Mouse (Mus musculus): ENCODE results near the gene Dpp9.

The Dpp9 gene

DNA sequence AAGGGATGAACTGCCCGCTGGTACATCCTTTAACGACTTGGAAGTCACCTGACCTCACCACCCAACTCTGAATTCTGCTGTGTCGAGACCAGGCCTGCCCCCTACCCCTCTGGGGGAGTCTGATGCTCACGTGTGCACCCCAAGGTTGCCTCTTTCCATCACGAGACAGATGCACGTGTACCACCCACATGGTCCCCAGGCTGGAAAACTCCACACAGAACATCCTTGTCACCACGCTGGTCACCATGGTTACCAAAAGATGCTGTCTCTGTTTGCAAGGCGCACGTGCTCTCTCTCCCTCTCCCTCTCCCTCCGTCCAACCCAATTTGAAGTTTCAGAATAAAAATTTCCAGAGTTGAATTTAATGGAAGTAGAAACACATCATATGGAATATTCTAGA lies 11.2 kb upstream of the Dpp9 start:
- DNase-seq (ENCODE audit: low read depth): no peak

DNA sequence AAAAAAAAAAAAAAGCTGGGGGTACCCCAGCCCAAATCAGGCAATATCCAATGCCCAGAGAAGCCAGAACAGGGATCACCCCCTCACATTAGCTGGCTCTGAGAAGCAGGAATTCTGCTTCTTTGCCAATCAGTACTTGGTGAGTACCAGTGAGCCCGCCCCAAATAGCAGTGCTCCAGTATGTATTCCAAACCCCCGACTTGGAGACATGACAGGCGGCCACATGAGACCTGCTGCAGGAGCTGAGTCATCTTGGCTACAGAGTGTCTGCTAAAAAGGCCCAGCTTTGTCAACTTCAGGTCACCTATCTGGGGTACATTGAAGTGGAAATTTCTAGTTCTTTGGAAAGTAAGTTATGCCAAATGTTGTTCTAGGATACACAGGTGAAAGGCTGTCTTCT lies 7.9 kb upstream of the Dpp9 start:
- DNase-seq (ENCODE audit: low read depth): no peak

DNA sequence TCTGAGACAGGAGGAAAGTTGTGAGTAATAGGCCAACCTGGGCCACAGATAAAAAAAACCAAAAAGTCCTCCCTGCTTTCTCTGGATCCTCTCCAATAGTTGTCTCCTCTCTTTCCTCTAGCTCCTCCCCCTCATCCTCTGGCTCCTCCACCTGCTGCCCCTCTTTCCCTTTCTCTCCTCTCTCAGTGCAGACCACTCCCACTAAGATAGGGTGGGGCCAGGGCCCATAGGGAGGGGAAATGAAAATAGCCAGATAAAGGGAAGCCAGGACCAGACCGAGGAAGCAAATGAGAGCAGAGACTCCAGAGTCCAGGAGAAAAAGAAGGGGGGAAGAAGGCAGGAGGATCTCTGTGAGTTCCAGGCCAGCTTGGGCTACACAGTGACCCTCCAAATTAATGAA lies 6.2 kb upstream of the Dpp9 start:
- no peak for DNase-seq (ENCODE audit: low read depth)

DNA sequence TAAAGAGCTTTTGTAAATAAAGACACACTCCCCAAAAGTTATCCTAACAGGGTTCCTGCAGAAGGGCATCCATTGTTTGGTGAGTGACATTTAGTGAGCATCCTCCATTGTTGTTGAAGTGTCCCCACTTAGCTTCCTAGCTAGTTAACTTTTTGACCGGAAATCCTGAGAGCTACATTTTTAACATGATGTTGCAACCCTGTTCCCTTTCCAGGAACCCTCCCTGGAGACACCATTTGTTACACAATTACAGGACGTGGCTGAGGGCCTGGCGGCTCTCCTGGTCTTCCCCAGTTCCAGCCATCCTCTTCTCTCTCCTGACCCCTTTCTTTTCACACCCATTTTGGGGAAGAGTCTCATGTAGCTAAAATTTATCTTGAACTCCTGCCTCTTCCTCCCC lies 1.1 kb upstream of the Dpp9 start:
- DNase-seq (ENCODE audit: low read depth): no peak

DNA sequence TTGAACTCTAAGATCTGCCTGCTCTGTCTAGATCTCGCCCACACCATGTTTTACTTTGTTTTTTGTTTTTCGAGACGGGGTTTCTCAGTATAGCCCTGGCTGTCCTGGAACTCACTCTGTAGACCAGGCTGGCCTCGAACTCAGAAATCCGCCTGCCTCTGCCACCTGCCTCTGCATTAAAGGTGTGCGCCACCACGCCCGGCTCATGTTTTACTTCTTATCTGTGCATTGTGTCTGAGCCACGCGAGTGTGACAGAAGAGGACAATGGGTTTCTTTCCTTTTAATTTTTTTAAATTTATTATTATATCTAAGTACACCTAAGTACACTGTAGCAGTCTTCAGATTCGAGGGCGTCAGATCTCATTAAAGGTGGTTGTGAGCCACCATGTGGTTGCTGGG lies 546 bp upstream of the Dpp9 start:
- no peak for DNase-seq (ENCODE audit: low read depth)

DNA sequence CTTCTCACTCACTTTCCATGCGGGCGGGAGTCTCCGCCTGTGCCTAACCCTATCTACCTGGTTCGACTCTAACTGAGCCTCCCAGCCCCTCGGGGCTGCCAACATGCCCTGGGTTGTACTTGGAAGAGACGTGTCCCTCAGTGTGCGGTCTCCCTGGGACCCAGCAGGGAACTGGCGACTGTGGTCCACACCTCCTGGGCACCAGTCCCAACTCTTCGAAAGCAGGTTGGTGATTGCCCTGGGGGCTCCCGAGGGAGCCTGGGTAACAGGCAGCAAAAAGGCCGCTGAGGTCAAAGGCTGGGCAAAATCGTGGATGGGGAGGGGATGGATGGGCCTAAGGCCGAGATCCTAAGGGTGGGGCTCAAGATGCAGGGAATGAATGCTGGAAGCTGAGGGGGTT lies 1.0 kb downstream of the Dpp9 start:
- no peak for DNase-seq (ENCODE audit: low read depth)

DNA sequence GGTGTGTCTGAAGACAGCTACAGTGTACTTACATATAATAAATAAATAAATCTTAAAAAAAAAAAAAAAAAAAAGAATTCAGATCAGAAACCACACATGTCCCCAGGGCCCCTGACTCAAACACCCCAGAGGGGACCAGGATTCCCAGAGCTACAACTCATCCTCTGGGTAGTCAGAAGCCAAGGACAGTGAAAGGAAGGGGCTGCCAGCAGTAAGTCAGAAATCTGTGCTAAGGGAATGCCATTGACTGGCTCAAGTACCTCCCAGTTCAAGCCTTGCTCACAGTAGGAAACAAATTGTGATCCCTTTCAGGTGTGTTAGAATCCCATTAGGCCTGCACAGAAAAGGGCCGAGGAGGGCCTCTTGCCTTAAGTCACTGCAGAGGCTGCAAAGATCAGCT lies 4.5 kb downstream of the Dpp9 start:
- no peak for DNase-seq (ENCODE audit: low read depth)

DNA sequence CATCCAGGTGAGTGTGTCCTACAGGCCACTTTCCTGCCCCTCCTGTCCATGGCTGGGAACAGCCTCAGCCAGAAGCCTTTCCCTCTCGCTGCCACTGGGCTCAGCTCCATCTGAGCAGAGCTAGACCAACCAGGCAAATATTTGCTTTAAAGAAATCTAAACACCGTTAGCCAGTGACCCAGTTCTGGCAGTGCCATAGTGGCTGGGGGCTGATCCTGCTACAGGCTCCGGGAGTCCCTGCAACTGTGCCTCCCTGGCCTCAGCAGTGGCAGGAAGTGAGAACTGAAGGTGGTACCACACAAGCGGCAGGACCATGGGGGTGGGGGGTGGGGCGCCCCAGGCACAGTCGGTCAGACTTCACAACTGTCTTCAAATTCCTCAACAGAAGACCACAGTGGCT lies 6.0 kb downstream of the Dpp9 start:
- no peak for DNase-seq (ENCODE audit: low read depth)

DNA sequence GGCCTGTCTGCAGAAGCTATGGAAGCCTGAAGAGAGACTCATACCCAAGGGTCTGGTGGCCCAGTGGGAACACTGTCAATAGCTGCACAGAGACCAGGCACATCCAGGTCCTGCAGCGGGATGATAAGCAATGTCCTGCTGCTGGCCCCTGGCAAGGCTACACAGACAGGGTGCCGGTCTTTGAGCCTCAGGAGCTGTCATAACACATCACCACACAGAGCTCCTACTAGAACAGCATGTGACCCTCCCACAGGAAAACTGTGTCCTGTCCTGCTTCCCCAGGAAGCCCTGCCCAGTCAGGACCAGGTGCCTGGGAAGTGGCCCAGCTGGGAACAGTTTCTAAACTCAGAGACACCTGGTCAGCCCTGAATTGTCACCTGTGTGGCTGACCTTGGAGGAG lies 7.6 kb downstream of the Dpp9 start:
- no peak for DNase-seq (ENCODE audit: low read depth)

DNA sequence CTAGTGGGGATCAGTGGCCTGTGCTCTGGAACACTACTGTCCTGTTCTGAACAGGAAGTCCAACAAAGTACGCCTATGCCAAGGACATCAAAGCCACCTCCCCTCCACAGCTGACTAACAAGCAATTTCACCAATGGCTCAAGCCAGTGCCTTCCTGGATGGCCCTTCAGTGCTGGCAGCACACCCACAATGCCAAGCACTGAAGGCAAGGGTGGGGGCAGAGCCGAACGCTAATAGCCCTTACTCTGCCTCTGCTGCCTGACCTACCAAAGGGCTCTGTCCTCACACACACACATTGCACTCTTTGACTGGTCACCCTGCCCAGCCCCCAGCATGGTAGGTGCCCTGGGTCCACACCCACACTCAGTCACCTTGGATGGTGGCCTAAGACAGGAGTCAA lies 9.9 kb downstream of the Dpp9 start:
- no peak for DNase-seq (ENCODE audit: low read depth)

DNA sequence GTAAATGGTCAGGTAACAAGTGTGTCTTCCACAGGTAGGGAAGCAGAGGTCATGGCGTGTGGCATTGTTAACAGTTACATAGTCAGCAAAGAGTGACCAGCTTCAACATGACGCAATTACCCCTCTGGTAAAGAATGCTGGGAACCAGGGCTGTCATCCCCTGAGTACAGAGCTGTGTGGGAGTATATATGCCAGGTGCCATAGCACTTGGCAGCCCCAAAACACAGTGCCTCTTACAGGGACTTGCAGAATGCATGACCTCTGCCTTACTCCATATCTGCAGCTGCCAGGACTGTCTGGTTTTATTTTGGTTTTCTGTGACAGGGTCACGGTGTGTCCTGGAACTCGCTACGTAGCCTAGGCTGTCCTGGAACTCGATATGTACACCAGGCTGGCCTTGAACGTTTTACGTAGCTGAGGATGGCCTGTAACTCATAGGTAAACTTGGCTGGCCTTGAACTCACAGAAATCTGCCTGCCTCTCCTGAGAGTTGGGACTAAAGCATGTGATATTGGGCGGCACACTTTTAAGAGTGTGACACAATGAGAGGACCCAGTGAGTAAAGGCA lies 10.7 kb downstream of the Dpp9 start:
- no peak for DNase-seq (ENCODE audit: low read depth)

DNA sequence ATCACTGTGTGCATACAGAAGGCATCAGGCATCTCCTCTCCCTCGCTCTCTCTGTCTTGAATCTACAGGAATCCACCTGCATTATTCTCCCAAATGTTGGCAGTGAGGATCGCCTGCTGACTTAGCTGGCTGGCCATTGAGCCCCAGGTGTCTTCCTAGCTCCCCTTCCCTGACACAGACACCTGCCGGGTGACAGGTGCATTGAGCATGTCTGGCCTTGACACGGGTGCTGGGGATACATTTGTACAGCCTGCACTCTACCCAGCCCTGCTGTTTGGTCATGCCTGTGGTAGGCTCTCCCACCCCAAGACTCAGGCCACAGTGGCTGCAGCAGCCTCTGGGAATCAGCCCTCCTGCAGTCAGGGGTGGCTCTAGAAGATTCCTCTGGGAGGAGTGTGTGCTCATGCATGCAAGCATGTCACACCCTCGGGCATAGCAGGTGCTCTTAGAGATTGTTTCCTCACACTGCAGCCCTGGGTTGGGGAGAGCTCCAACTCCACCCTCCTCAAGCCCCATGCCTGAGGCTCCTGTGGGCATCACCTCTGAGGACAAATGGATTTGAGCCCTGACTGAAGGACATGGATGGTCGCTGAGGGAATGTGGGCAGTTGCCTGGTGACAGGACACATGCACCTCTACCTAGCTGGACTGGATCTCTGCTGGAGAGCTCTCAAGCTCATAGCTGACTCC lies 11.6 kb downstream of the Dpp9 start:
- DNase-seq (ENCODE audit: low read depth): no peak

DNA sequence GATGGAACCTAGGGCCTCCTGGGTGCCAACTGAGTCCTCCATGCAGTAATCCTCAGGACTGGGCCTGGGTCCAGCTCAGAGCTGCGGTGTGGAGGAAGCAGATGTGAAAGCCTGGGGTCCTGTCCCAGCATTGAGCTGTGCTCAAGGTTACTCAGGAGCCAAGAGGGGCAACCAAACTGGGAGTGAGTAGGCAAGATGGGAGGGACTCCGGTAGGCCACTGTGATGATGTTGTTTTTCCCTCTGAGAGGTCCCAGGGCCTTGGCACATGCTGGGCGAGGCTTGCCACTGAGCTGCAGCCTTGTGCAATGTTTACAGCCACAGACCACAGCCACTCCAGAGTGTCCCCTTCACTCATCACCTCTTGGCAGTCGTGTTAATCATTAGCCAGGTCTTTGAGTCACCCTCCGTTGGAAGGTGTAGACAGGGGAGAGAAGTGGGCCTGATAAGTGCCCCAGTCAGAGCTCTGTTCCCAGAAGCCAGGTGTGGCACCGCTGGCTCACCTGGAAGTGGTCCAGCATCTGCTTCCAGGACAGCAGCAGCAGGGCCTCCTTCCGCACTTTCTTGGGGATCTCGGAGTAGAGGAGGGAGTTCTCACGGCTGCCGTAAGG lies 12.3 kb downstream of the Dpp9 start:
- no peak for DNase-seq (ENCODE audit: low read depth)

DNA sequence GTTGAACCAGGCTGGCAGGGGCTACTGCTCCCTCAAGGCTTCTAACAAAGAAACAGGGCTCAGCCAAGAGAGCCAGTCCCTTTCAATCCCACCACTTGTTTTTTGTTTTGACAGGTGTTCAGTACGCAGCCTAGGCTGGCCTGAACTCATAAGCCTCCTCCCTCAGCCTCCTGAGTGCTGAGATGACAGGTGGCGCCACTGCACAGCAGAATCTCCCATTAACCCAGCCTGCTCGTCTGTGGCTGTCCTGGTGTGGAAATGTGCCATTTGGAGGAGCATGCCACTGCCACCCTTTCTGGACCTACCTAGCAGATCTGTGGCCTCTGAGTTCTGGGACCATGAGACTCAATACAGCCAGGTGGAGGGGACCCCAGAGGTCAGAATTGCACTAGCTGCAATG lies 15.0 kb downstream of the Dpp9 start:
- no peak for DNase-seq (ENCODE audit: low read depth)

DNA sequence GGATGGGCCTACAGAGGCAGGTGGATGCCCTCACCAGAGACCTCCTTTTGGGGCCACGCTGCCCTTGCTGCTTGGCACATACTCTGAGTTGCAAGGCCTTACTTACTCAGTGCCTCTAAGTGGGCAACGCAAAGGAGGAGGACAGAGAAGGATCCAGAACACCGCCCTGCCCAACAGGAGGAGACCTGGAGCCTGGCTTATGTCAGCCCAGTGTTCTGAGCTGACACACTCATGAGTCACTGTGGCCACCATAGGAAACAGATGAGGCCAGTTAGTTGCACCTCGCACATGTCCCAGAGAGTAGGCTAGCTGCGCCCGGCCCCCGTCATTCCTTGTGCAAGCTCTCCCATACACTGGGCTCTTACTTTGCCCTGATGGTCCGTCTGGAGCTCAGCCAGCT lies 16.2 kb downstream of the Dpp9 start:
- DNase-seq (ENCODE audit: low read depth): no peak

DNA sequence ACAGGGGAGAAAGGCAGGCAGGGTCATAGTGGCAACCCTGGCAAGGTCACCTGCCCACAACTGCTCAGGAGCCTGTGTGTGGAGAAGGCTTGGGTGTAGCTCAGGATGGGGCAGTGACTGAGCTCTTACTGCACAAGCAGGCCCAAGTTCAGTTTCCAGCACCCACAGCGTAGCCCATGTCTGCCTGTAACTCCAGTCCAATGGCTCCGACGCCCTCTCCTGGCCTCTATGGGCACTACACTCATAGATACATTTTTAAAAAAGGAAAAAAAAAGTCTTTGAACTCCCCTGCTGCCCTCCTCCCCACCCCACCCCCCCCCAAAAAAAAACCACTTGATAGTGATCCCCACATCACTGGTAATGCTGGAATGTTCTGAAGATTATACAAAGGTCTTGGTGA lies 17.1 kb downstream of the Dpp9 start:
- no peak for DNase-seq (ENCODE audit: low read depth)

DNA sequence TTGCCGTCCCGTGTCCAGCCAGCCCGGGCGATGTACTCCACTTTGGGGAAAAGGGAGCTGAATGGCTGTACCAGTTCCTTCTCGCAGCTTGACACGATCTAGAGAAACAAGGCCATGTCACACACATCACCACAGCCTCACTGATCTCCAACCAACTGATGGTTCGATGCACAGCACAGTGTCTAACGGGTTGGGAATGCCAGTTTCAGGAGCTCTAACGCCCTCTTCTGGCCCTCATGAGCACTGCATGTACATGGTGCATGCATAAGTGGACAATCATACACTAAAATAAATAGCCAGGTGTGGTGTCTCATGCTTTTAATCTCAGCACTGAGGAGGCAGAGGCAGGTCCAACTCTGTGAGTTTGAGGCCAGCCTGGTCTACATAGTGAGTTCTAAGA lies 18.1 kb downstream of the Dpp9 start:
- DNase-seq (ENCODE audit: low read depth): peak; percentile 53

DNA sequence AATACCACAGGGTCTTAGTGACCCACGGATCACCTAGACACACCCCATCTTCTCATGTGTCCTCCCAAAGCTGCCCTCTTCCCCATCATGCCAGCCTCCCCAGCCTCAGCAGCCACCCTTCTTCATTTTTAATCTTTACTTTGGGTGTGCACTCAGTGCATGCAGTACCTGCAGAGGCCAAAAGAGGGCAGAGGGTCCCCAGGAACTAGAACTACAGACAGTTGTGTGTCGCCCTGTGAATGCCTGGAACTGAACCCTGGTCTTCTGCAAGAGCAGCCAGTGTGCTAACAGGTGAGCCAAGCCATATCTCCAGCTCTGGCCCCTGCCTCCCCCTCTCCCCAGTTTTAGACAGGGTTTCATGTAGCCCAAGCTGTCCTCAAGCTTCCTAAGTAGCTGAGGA lies 21.8 kb downstream of the Dpp9 start:
- peak; percentile 53 for DNase-seq (ENCODE audit: low read depth)

DNA sequence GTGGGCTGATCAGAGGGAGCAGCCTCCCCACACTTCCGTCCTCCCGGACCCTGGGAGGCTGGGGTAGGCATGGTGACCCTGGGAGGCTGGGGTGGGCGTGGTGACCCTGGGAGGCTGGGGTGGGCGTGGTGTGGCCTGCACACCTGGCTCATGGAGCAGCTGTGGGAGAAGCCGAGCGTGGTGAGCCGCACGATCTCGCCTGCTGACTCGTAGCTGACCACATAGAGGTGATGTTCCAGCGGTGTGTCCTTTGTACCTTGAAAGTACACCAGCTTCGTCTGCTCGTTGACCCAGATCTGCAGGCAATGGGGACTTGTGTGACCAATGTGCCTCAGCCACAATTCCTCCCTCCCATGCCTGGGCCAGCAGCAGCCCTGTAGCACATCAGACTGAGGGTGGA lies 23.9 kb downstream of the Dpp9 start:
- no peak for DNase-seq (ENCODE audit: low read depth)

DNA sequence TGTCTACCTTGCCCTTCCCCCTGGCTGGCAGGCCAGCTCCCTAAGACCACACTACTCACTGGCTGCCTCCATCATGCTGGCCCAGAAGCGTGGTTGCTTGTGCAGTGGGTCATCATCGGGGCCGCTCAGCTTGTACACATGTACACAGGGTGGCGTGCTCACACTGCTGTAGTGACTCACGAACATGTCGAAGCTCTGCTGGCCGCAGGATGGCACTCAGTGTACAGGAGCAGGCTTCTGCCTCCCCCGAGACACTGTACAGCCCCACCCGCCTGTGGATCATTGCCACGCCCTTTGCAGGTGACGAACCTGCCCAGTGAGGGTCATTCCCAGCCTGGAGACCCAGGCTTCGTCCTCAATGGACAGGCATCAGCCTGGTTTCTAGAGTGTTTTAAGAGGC lies 24.3 kb downstream of the Dpp9 start:
- DNase-seq (ENCODE audit: low read depth): no peak

DNA sequence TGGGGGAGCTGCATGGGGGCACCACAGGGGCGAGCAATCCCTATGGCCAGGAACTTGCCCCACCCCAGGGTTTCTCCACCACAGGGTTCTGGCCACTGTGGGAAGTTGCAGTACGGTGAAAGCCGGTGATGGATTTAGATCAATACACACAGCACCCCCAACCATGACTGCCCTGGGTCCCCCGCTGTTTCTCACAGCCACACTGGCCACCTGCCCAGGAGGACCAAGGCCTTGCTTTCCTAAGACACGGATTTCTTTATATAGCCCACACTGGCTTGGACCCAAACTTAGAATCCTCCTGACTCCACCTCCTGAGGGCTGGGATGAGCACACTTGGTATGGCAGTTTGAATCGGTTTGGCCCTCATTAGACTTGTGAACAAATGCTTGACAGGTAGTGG lies 27.4 kb downstream of the Dpp9 start:
- no peak for DNase-seq (ENCODE audit: low read depth)

DNA sequence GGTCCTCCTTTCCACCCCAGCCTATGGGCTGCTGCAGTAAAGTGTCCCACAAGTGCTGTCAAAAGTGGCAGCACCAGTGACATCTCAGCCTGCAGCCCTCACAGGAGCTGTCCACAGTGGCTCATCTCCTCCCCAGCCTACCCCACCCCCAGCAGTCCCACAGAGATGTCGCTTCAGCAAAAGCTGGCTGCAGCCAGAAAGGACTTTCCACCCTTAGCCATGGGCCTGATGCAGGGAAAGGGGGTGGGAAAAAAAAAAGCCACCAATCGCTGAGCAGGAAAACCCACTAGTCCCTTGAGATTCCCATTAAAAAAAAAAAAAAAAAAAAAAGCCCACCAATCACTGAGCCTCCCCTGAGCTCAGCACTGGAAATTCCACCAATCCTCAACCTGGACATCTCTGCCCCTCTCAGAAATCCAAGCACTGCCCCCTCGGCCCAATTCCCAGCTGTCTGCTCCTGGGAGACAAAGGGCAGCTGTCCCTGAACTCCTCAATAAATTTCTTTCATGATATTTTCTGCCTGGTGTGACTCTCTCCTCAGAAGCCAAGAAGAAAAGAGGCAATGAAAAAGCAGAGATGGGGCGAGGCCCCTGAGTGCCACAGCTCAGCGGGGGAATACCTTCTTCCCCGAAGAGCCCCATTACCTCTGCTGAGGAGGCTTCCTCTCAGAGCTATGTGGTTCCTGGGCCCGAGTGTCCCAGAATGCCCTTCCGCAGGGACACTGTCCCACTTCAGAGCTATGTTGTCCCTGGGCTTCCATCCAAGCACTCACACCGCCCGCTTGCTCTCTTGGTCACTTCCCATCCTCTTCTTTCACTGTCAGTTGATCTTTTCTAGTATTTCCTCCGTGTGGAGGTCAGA lies 33.2 kb downstream of the Dpp9 start:
- no peak for DNase-seq (ENCODE audit: low read depth)

DNA sequence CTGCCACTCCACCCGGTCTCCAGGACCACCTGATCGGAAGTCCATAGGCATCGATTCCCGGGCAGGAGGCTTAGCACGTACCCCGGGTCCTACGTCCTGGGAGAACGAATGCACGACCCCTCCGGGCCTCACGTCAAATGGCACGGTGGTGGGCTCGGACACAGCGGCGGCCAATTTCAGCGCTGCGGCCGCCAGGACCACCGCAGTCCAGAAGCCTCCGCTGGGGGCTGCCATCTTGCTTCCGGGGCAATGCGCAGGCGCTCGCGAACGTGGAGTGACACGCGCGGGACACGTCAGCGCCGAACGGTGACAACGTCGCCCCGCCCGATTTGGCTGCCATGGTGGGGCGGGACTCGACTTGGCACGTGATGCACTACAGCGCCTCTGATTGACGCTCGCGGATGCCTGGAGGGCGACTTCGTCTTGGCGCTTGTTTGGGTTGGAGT lies 35.0 kb downstream of the Dpp9 start, which contains the start of gene Mydgf:
TSS of gene Mydgf (minus strand) at position 263 of the 446 bp plus-strand sequence.
- DNase-seq (ENCODE audit: low read depth): peak; percentile 95

Data from naive thymus-derived CD4-positive, alpha-beta T cell, adult 2 months (primary cell).